Mouse (Mus musculus) lung, embryonic 14.5 days (tissue): ENCODE results near the gene P3h4. TPM values are rescaled to one million over a fixed set of nuclear protein-coding genes. Genes with fewer than 3 reads are reported as not detected.
A peak's percentile ranks its signal among the peaks of the same experiment; 100 is the strongest.

ENCODE experiments used
- ATAC-seq: fragments of 200-750 bp; cut with Nextera tagmentation; 2 replicates; pipeline ENCODE4 v1.8.0; 2017; ENCODE audit warnings: mild to moderate bottlenecking, moderate TSS enrichment, moderate library complexity; ENCODE audit not compliant: insufficient read depth
- DNase-seq: peaks from one replicate; pipeline ENCODE4 v3.0.0-alpha.2; 2015
- H3K27ac ChIP-seq: fragments of 300-500 bp; sonication (generic); 2 replicates; pipeline ENCODE4 v1.5.1; 2014; ENCODE audit warnings: low read depth, mild to moderate bottlenecking, moderate library complexity
- H3K27me3 ChIP-seq: fragments of 300-500 bp; sonication (generic); 2 replicates; pipeline ENCODE4 v1.6.1; 2014; ENCODE audit warnings: low read length, control low read depth; ENCODE audit not compliant: insufficient read depth
- H3K36me3 ChIP-seq: fragments of 300-500 bp; sonication (generic); 2 replicates; pipeline ENCODE4 v1.6.1; 2014; ENCODE audit warnings: control low read depth; ENCODE audit not compliant: insufficient read depth
- H3K4me1 ChIP-seq: fragments of 300-500 bp; sonication (generic); 2 replicates; pipeline ENCODE4 v1.6.1; 2014; ENCODE audit warnings: antibody characterized with exemption, control low read depth; ENCODE audit not compliant: insufficient read depth
- H3K4me2 ChIP-seq: fragments of 300-500 bp; sonication (generic); 2 replicates; pipeline ENCODE4 v1.6.1; 2014; ENCODE audit warnings: mild to moderate bottlenecking
- H3K4me3 ChIP-seq: fragments of 300-500 bp; sonication (generic); 2 replicates; pipeline ENCODE4 v1.5.1; 2014; ENCODE audit warnings: low read depth, low read length
- H3K9ac ChIP-seq: fragments of 300-500 bp; sonication (generic); 2 replicates; pipeline ENCODE4 v1.6.1; 2014
- H3K9me3 ChIP-seq: fragments of 300-500 bp; sonication (generic); 2 replicates; pipeline ENCODE4 v1.6.1; 2016; ENCODE audit warnings: low read depth, low read length, control low read depth
- CTCF ChIP-seq: IDR thresholded peaks from 2 replicates; pipeline ENCODE4 v1.5.1; 2016; ENCODE audit warnings: antibody characterized with exemption, low read depth
- WGBS: fragments of 180-500 bp; shearing (Covaris S2); extraction: QIAGEN DNeasy Blood & Tissue Kit; methylation state at CpG from one replicate; pipeline ENCODE4 v1.1.7; 2014; 5-methylcytosine and 5-hydroxymethylcytosine counted together
- polyA plus RNA-seq: library from polyadenylated mRNA; unstranded; fragments of >200 nt; fragmentation: Nextera tagmentation; extraction: Ambion mirVana; gene quantifications from 2 replicates; pipeline ENCODE4 v1.2.1, GENCODE M21; 2014

Gene P3h4
- polyA plus RNA-seq, 1 experiment from 2014 or later, result 64.5 TPM

- DNase-seq, result no peak
- peaks cover 83% of the 10 kb centered on the region for H3K36me3 ChIP-seq
- no peak overlapping the region for H3K4me3 ChIP-seq
- H3K27me3 ChIP-seq, result no peaks in the 10 kb centered on the region
- no peak overlapping the region for H3K27ac ChIP-seq
- H3K9ac ChIP-seq, result no peak overlapping the region
- whole genome bisulfite sequencing, result 87% methylated on average over 21 of the region's 21 CpGs
- H3K9me3 ChIP-seq, result no peaks in the 10 kb centered on the region
- ATAC-seq, result no peak
- no peak overlapping the region for H3K4me2 ChIP-seq
- no peaks in the 10 kb centered on the region for H3K4me1 ChIP-seq
- TF ChIP-seq CTCF, result no peak
These were observed 37.8 kb downstream of the P3h4 start for GRCm38 (mm10) chr11:100376746-100377389.

GRCm38 (mm10) chr11:100376005-100376404 is 38.6 kb downstream of the P3h4 start:
- DNase-seq, result no peak
- ATAC-seq, result no peak
- no peak overlapping the region for H3K27ac ChIP-seq
- WGBS, result 75% methylated on average over 4 of the region's 4 CpGs
- H3K9me3 ChIP-seq, result no peaks in the 10 kb centered on the region
- H3K27me3 ChIP-seq, result no peaks in the 10 kb centered on the region
- peaks cover 81% of the 10 kb centered on the region for H3K36me3 ChIP-seq
- TF ChIP-seq CTCF, result no peak
- H3K9ac ChIP-seq, result no peak overlapping the region
- H3K4me1 ChIP-seq, result no peaks in the 10 kb centered on the region
- no peak overlapping the region for H3K4me2 ChIP-seq
- no peak overlapping the region for H3K4me3 ChIP-seq

- ATAC-seq (no peak), DNase-seq (no peak)
- H3K9me3 ChIP-seq, result no peaks in the 10 kb centered on the region
- no peak overlapping the region for H3K9ac ChIP-seq
- H3K4me3 ChIP-seq, result no peak overlapping the region
- H3K36me3 ChIP-seq, result peaks cover 75% of the 10 kb centered on the region
- no peaks in the 10 kb centered on the region for H3K27me3 ChIP-seq
- WGBS, result 84% methylated on average over 9 of the region's 9 CpGs
- H3K27ac ChIP-seq, result no peak overlapping the region
- no peak overlapping the region for H3K4me2 ChIP-seq
- no peaks in the 10 kb centered on the region for H3K4me1 ChIP-seq
- TF ChIP-seq CTCF, result no peak
These were observed 39.5 kb downstream of the P3h4 start for GRCm38 (mm10) chr11:100375127-100375526.

DNA sequence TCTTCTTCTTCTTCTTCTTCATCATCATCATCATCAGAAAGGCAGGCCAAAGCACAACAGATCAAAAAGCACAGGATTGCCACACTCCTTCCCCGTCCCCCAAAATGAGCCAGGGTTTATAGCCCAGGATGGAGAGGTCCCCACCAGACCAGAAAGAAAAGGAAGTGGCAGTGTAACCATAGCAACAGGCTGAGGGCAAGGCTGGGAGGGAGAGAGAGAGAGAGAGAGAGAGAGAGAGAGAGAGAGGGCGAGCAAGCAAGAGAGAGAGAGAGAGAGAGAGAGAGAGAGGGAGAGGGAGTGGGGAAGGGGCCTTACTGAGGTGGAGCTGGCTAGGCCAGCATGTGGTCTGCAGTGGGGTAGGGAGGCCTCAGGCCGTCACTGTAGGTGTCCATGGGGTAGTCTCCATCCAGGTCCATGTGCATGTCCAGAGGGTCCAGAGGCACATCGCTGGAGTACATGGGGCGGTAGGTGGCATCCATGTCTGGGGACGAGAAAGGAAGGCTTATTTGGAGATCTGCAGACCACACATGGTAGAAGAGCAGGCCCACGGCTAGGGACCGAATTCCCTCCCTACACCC is 42.6 kb downstream of the P3h4 start:
- H3K4me2 ChIP-seq, result no peak overlapping the region
- no peak overlapping the region for H3K9ac ChIP-seq
- no peak for ATAC-seq
- no peaks in the 10 kb centered on the region for H3K4me1 ChIP-seq
- TF ChIP-seq CTCF, result no peak
- DNase-seq, result no peak
- no peak overlapping the region for H3K4me3 ChIP-seq
- WGBS, result 78% methylated on average over 8 of the region's 8 CpGs
- H3K27ac ChIP-seq, result no peak overlapping the region
- peaks cover 57% of the 10 kb centered on the region for H3K36me3 ChIP-seq
- H3K27me3 ChIP-seq, result no peaks in the 10 kb centered on the region
- no peaks in the 10 kb centered on the region for H3K9me3 ChIP-seq

GRCm38 (mm10) chr11:100369822-100370221 is 44.8 kb downstream of the P3h4 start:
- Histone ChIP-seq H3K27ac (no peak overlapping the region), H3K4me1 (no peaks in the 10 kb centered on the region), H3K4me2 (no peak overlapping the region), H3K9ac (no peak overlapping the region), H3K4me3 (no peak overlapping the region), H3K9me3 (no peaks in the 10 kb centered on the region), H3K36me3 (peaks cover 35% of the 10 kb centered on the region), H3K27me3 (no peaks in the 10 kb centered on the region)
- DNase-seq (no peak), ATAC-seq (no peak)
- WGBS, result 60% methylated on average over 8 of the region's 8 CpGs
- TF ChIP-seq CTCF, result no peak

GRCm38 (mm10) chr11:100369145-100369544 is 45.5 kb downstream of the P3h4 start:
- DNase-seq (no peak), ATAC-seq (no peak)
- Histone ChIP-seq H3K9me3 (no peaks in the 10 kb centered on the region), H3K4me2 (no peak overlapping the region), H3K36me3 (peaks cover 32% of the 10 kb centered on the region), H3K4me1 (no peaks in the 10 kb centered on the region), H3K27ac (no peak overlapping the region), H3K9ac (no peak overlapping the region), H3K4me3 (no peak overlapping the region), H3K27me3 (no peaks in the 10 kb centered on the region)
- 57% methylated on average over 7 of the region's 7 CpGs for WGBS
- no peak for TF ChIP-seq CTCF

- ATAC-seq (peak; percentile 58), DNase-seq (peak; percentile 84)
- Histone ChIP-seq H3K9me3 (no peaks in the 10 kb centered on the region), H3K27me3 (peaks cover 9% of the 10 kb centered on the region; the same call in 1 of the 2 replicates), H3K4me2 (no peak overlapping the region), H3K9ac (no peak overlapping the region), H3K36me3 (no peaks in the 10 kb centered on the region), H3K27ac (no peak overlapping the region), H3K4me3 (no peak overlapping the region), H3K4me1 (no peaks in the 10 kb centered on the region)
- WGBS, result 14% methylated on average over 12 of the region's 12 CpGs
- TF ChIP-seq CTCF, result peak; percentile 84
These were observed 51.6 kb downstream of the P3h4 start for GRCm38 (mm10) chr11:100362979-100363562.
